Mouse (Mus musculus): Measurements from ENCODE around the gene Ddx18.

Gene Ddx18

DNA sequence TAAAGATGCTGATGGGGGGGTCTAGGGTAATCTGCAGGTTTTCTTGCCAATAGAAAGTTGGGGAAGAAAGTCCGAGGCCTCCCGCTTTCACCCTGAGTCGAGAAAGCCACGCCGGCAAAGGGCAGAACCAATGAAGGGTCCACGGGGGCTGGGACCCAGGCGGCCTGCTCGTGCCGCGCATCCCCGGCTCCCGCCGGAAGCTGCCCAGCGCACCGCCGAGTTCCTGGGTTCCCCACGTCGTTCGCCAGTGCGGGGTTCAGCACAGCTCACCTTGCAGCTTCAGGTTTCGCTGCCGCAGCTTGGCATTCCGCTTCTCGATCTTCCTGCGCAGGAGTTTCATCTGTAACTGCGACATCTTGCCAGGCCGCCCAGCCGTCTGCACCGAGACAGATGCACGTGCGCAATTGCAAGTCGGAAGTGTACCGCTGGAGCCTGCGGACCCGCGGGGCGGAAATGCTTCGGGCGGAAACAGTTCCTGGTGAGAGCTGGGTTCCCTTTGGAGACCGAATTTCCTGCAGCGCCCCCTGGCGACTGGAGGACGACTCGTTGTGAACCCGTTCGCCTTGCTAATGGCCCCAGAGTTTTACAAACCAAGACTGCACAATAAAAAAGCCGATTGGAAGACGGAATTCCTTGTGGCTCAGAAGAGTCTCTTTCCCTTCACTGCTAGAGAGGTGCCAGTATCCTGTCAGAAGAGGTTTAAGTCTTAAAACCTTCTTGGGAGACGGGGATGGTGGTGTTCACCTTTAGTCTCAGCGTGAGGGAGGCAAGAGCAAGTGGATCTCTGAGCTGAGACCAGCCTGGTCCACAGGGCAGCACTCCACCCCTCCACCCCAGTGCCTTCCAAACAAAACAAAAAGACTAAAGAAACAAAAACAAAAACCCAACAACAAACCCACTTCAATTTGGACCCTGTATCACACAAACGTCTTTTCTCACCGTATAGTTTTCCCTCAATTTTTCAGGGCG lies at the start of gene Ddx18:
Ddx18 (minus strand) TSS at position 469 of the 969 bp plus-strand sequence.
- DNase-seq (ENCODE audit: inconsistent age in 2 of 2, low spot score in 1 of 2) = peak; percentile 95 to 99

DNA sequence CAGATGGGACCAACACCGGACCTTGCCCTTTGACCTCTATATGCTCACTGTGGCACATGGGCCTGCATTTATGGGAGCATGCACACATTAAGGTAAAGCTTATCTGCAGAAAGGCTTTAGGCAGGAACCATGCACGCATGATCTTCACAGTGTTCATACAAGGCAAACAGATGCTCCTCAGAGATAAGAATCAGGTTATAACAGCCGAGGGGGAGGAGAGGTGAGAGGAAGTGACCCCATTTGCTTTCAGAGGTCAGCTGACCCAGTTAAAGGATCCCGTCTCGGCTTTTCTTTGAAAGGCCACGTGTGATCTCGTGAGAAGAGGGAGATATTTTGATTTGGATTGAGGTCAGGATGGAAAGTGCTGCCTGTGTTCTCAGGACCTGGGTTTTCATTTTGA lies 40.2 kb upstream of the Ddx18 start:
- no peak for DNase-seq (ENCODE audit: inconsistent age in 2 of 2, low spot score in 1 of 2)

DNA sequence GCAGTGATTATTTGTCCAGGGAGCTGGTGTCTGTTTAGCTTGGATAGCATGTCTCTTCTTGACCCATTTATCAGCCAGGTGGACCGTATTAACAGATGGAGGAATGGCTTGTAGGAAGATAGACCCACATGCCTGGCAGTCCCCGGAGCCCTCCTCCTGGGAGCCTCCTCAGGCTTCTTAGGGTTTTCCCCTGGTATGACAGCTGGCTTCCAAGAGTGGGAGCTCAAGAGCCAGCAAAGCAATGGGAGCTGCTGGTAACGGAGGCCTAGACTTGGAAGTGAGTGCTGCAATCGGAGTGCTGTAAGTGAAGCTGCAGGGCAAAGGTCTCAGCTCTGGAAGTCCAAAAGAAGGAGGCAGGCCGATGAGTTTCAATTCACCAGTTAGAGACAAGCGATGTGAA lies 37.3 kb upstream of the Ddx18 start:
- DNase-seq (ENCODE audit: inconsistent age in 2 of 2, low spot score in 1 of 2) = no peak

- DNase-seq (ENCODE audit: inconsistent age in 2 of 2, low spot score in 1 of 2) = no peak
These were observed 34.1 kb upstream of the Ddx18 start for GRCm38 (mm10) chr1:121601893-121602292.

DNA sequence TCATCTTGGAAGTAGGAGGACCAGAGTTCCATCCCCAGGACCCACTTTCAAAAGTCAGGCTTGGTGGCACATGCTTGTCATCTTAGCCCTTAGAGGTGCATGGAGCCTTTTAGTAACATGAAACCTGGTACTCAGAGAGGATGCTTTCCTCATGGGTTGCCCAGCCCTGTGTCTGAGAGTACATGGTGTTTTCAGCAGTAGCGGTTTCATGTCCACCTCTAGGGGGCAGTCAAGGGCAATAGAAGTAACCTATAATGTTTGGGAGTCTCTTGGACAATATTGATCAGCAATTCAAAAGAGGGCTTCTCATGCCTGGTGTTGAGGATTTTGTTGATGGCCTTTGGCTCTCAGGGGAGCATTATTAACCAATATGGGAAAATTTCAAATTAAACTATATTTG lies 33.3 kb upstream of the Ddx18 start:
- DNase-seq (ENCODE audit: inconsistent age in 2 of 2, low spot score in 1 of 2) = peak in 1 of 2 experiments; percentile 43

DNA sequence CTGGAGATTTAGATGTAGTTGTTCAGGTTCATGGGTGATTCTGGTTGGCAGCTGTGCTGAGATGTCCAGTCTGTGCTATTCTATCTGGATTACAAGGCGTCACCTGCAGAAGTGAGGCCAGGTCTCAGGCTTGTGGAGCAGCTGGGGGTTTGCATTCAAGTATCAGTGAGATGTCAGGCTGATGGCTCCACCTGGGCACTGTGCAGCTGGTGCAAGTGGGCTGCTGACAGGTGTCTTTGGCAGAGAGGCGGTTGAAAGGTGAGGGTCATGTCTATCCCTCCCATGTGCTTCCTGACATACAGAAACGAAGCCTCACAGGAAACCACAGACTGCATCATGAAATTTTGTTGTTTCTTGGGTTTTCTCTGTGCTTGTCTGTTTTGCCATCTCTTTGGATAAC lies 30.6 kb upstream of the Ddx18 start:
- no peak for DNase-seq (ENCODE audit: inconsistent age in 2 of 2, low spot score in 1 of 2)

DNA sequence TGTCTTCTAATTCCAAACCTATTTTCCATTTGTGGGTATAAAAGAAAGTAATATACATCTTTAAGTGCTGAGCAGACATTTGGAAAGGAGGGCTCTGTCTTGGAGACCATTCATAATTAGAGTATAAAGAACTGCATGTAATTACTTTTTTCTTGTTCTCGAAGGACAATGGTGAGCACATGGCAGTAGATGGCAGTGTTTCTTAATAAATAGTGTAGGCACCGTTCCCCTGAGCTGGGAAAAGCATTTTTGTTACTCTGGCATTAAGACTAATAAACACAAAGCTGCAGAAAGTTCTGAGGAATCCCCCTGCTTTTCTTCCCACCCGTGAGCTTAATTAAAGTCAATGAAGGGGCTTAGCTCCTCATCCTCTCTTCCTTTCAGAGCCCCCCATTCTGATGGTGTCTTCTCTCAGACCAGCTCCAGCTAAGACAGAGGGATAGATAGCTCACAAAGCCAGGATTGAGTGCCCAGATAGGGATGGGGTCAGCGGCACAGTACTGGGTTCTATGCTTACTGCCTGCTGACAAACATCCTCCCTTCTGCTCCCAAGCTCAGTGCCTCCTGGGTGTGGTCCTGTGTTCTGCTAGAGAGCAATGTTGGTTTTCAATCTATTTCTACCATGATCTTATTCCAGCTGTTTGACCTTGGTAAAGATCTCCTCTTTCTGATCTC lies 29.3 kb upstream of the Ddx18 start:
- peak in 1 of 2 experiments; percentile 21 for DNase-seq (ENCODE audit: inconsistent age in 2 of 2, low spot score in 1 of 2)

GRCm38 (mm10) chr1:121584838-121585237 lies 17.0 kb upstream of the Ddx18 start:
- DNase-seq (ENCODE audit: inconsistent age in 2 of 2, low spot score in 1 of 2) = no peak

- no peak for DNase-seq (ENCODE audit: inconsistent age in 2 of 2, low spot score in 1 of 2)
These were observed 13.5 kb upstream of the Ddx18 start for GRCm38 (mm10) chr1:121581133-121581855.

DNA sequence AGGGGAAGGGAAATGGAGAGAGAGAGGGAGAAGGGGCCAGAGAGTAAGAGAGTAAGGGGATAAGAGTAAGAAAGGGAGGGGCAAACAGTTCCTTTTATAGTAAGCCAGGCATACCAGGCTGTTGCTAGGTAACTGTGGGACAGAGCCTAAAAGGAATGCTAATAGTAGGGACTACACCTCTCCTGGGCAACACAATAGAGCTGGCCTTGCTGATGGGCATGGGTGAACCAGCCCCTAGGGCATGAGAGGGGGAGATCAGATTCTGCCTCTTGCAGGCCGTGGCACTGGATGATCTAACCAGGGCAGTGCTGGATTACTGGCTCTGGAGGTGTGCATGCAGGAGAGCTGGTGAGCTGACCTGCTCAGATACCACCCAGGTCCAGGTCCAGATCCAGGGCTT lies 9.7 kb upstream of the Ddx18 start:
- DNase-seq (ENCODE audit: inconsistent age in 2 of 2, low spot score in 1 of 2) = no peak

GRCm38 (mm10) chr1:121570522-121570921 lies 2.7 kb upstream of the Ddx18 start:
- DNase-seq (ENCODE audit: inconsistent age in 2 of 2, low spot score in 1 of 2) = no peak

- DNase-seq (ENCODE audit: inconsistent age in 2 of 2, low spot score in 1 of 2) = no peak
These were observed 9.9 kb downstream of the Ddx18 start for GRCm38 (mm10) chr1:121557861-121558260.

- no peak for DNase-seq (ENCODE audit: inconsistent age in 2 of 2, low spot score in 1 of 2)
These were observed 16.3 kb downstream of the Ddx18 start for GRCm38 (mm10) chr1:121551457-121551835.

GRCm38 (mm10) chr1:121550801-121551456 lies 16.9 kb downstream of the Ddx18 start:
- no peak for DNase-seq (ENCODE audit: inconsistent age in 2 of 2, low spot score in 1 of 2)

GRCm38 (mm10) chr1:121549456-121549855 lies 18.3 kb downstream of the Ddx18 start:
- peak in 1 of 2 experiments; percentile 38 for DNase-seq (ENCODE audit: inconsistent age in 2 of 2, low spot score in 1 of 2)

DNA sequence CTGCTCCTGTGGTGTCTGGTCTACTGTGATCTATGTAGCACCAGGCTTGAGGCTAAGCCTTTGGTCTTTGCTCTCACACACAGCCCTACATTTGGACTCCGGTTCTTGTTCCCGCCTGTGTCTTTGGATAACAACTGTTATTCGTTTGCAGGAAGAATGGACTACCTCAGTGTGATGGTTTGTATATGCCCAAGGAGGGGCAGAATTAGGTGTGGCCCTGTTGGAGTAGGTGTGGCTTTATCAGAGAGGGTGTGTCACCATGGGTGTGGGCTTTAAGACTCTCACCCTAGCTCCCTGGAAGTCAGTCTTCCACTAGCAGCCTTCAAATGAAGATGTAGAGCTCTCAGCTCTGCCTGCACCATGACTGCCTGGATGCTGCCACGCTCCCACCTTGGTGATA lies 19.1 kb downstream of the Ddx18 start:
- no peak for DNase-seq (ENCODE audit: inconsistent age in 2 of 2, low spot score in 1 of 2)

DNA sequence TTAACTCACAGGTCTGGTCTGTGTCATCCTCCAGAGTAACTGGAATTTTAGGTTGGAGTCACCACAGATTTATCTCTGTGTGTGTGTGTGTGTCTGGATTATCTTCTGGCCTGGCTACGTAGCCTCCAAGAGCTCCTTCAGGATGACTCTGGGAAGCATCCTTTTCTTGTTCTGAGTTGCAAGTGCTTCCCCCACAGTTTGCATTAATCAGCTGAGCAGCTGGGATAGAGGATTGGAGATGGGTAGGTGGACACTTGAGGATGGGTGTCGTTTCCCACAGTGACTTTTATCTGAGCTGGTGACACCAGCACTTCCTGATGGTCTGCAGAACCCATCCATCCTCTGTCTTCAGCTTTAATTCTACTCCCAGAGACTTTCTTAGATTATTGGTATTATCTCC lies 20.9 kb downstream of the Ddx18 start:
- no peak for DNase-seq (ENCODE audit: inconsistent age in 2 of 2, low spot score in 1 of 2)

DNA sequence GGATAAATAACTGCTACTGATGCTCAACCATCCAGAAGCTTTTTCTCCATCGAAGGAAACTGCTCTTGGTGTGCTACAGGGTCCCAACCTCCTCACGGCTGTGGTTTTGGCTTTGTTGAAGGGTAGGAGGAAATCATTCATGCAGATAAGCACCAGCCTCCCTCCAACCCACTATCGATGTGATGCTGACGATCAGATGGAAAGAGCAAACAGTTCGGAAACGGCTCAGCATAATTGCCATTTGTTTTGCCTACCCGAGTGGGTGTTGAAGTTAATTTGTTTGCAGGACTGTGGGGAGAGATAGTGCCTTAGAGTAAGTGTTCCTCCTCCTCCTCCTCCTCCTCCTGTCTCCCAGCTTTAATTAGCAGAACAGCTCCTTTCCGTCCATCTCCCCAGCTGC lies 27.4 kb downstream of the Ddx18 start:
- no peak for DNase-seq (ENCODE audit: inconsistent age in 2 of 2, low spot score in 1 of 2)

DNA sequence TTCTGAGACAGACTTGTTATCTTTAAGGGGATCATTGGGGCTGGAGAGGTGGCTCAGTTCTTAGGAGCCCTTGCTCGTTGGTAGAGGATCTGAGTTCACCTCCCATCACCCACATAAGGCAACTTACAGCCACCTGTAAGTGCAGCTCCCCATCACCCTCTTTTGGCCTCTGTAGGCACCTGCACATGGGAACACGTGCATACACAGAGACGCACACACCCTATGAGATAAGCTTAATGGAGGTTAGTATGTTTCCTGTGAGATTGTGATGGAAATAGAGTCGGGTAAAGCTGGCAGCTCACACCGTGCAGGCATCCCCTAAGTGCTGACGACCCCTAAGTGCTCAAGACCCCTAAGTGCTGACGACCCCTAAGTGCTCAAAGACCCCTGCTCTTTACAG lies 36.4 kb downstream of the Ddx18 start:
- no peak for DNase-seq (ENCODE audit: inconsistent age in 2 of 2, low spot score in 1 of 2)

DNA sequence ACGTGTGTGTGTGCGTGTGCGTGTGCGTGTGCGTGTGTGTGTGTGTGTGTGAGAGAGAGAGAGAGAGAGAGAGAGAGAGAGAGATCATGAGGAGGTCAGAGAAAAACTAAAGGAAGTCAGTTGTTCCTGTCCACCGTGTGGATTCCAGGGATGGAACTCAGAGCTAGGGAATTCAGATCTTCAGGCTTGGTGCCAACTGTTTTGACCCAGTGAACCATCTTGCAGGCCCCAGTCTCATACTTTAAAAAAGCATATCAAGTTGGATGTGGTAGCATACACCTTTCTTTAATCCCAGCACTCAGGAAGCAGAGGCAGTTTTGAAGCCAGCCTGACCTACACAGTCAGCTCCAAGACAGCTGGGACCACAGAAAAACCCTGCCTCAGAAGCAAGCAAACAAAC lies 38.5 kb downstream of the Ddx18 start:
- no peak for DNase-seq (ENCODE audit: inconsistent age in 2 of 2, low spot score in 1 of 2)

DNA sequence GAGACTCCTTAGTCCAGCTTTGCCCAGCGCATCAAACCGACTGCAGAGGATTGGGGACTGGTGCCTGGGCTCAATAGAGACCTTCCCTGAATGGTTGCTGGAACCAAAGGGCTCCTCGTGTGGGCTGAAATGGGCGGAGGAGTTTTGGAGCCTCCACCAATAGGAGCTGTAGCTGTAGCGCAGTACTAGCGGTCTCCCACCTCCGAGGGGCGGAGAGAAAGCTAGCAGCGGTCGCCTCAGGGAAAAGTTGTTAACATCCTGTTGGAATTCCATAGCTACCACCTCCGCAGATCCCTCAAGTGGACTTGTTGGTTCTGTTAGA lies 39.4 kb downstream of the Ddx18 start, which contains the start of gene Htr5b:
Htr5b (minus strand) TSS at position 67 of the 322 bp plus-strand sequence.
- DNase-seq (ENCODE audit: inconsistent age in 2 of 2, low spot score in 1 of 2) = peak in 1 of 2 experiments; percentile 20
